Mouse (Mus musculus) kidney, adult 2 months (tissue): ENCODE results near the gene Uox.

ENCODE experiments used
- CTCF ChIP-seq: fragments of 200-500 bp; conservative IDR thresholded peaks from 2 replicates; pipeline ENCODE4 v1.5.1; 2011; ENCODE audit warnings: low read depth, mild to moderate bottlenecking, control low read depth, low read length, moderate library complexity, mixed read lengths; ENCODE audit not compliant: insufficient read depth, insufficient read length
- POLR2A ChIP-seq: fragments of 200-500 bp; IDR thresholded peaks from one replicate; pipeline ENCODE4 v1.6.1; 2011; ENCODE audit warnings: low read depth, low read length, control low read depth

- TF ChIP-seq CTCF (no peak), POLR2A (no peak)
These were observed 1.1 kb downstream of the Uox start for GRCm38 (mm10) chr3:146571341-146571740.
